Mouse (Mus musculus) neural tube, embryonic 12.5 days (tissue): ENCODE measurements around the gene Dhx37. TPM values are rescaled to one million over a fixed set of nuclear protein-coding genes. Genes with fewer than 3 reads are reported as not detected.

Experiments
- ATAC-seq: fragments of 200-750 bp; cut with Nextera tagmentation; 2 replicates; pipeline ENCODE4 v1.8.0; 2017; ENCODE audit warnings: low read depth, mild to moderate bottlenecking, moderate TSS enrichment, moderate library complexity; ENCODE audit not compliant: low FRiP score
- H3K27ac ChIP-seq: fragments of 300-500 bp; sonication (generic); 2 replicates; pipeline ENCODE4 v1.5.1; 2016
- H3K27me3 ChIP-seq: fragments of 300-500 bp; sonication (generic); replicated peaks from 2 replicates; pipeline ENCODE4 v1.6.1; 2016; ENCODE audit warnings: mild to moderate bottlenecking
- H3K36me3 ChIP-seq: fragments of 300-500 bp; sonication (generic); 2 replicates; pipeline ENCODE4 v1.6.1; 2016; ENCODE audit warnings: mild to moderate bottlenecking
- H3K4me1 ChIP-seq: fragments of 300-500 bp; sonication (generic); 2 replicates; pipeline ENCODE4 v1.6.1; 2016
- H3K4me2 ChIP-seq: fragments of 300-500 bp; sonication (generic); replicated peaks from 2 replicates; pipeline ENCODE4 v1.6.1; 2016; ENCODE audit warnings: mild to moderate bottlenecking
- H3K4me3 ChIP-seq: fragments of 300-500 bp; sonication (generic); 2 replicates; pipeline ENCODE4 v1.5.1; 2016
- H3K9ac ChIP-seq: fragments of 300-500 bp; sonication (generic); 2 replicates; pipeline ENCODE4 v1.6.1; 2016; ENCODE audit warnings: mild to moderate bottlenecking
- H3K9me3 ChIP-seq: fragments of 300-500 bp; sonication (generic); 2 replicates; pipeline ENCODE4 v1.6.1; 2016; ENCODE audit warnings: mild to moderate bottlenecking
- WGBS: fragments of 180-500 bp; shearing (Covaris S2); methylation state at CpG from one replicate; pipeline ENCODE4 v1.1.7; 2016; 5-methylcytosine and 5-hydroxymethylcytosine counted together
- polyA plus RNA-seq: library from polyadenylated mRNA; unstranded; fragments of >200 nt; fragmentation: Nextera tagmentation; extraction: Ambion mirVana; gene quantifications from 2 replicates; pipeline ENCODE4 v1.2.1, GENCODE M21; 2016

Gene Dhx37
- polyA plus RNA-seq, 1 experiment from 2014 or later = 15.6 TPM

GRCm38 (mm10) chr5:125467261-125467660 is 33.3 kb upstream of the Dhx37 start:
- Histone ChIP-seq H3K9me3 (no peaks in the 10 kb centered on the region), H3K9ac (no peak overlapping the region), H3K27me3 (no peaks in the 10 kb centered on the region), H3K4me3 (no peak overlapping the region), H3K27ac (no peak overlapping the region), H3K4me2 (no peak overlapping the region), H3K4me1 (peaks cover 5% of the 10 kb centered on the region; the same call in 1 of the 2 replicates), H3K36me3 (no peaks in the 10 kb centered on the region)
- no peak for ATAC-seq
- 89% methylated on average over 14 of the region's 14 CpGs for WGBS

GRCm38 (mm10) chr5:125466483-125466882 is 32.6 kb upstream of the Dhx37 start:
- no peak overlapping the region for H3K9ac ChIP-seq
- no peak overlapping the region for H3K4me3 ChIP-seq
- no peaks in the 10 kb centered on the region for H3K36me3 ChIP-seq
- H3K9me3 ChIP-seq = no peaks in the 10 kb centered on the region
- H3K4me2 ChIP-seq = peak overlapping the region; percentile 60; the same call in 1 of the 2 replicates
- ATAC-seq = no peak
- H3K27me3 ChIP-seq = no peaks in the 10 kb centered on the region
- 90% methylated on average over 5 of the region's 5 CpGs for WGBS
- no peak overlapping the region for H3K27ac ChIP-seq
- H3K4me1 ChIP-seq = peaks cover 5% of the 10 kb centered on the region; the same call in 1 of the 2 replicates

GRCm38 (mm10) chr5:125465701-125466106 is 31.8 kb upstream of the Dhx37 start:
- Histone ChIP-seq H3K9me3 (no peaks in the 10 kb centered on the region), H3K36me3 (no peaks in the 10 kb centered on the region), H3K4me1 (peaks cover 5% of the 10 kb centered on the region; the same call in 1 of the 2 replicates), H3K9ac (no peak overlapping the region), H3K4me3 (peak overlapping the region; percentile 25), H3K27ac (no peak overlapping the region), H3K27me3 (no peaks in the 10 kb centered on the region), H3K4me2 (peak overlapping the region; percentile 60)
- under 1% methylated on average over 25 of the region's 25 CpGs for WGBS
- ATAC-seq = peak; percentile 98

GRCm38 (mm10) chr5:125465192-125465591 is 31.3 kb upstream of the Dhx37 start:
- peak; percentile 31; the same call in 1 of the 2 replicates for ATAC-seq
- 46% methylated on average over 7 of the region's 7 CpGs for WGBS
- peak overlapping the region; percentile 60 for H3K4me2 ChIP-seq

GRCm38 (mm10) chr5:125461868-125462445 is 28.0 kb upstream of the Dhx37 start:
- H3K4me1 ChIP-seq = peaks cover 5% of the 10 kb centered on the region; the same call in 1 of the 2 replicates
- H3K27me3 ChIP-seq = no peaks in the 10 kb centered on the region
- H3K9ac ChIP-seq = no peak overlapping the region
- no peak overlapping the region for H3K27ac ChIP-seq
- no peaks in the 10 kb centered on the region for H3K36me3 ChIP-seq
- H3K4me3 ChIP-seq = no peak overlapping the region
- WGBS = 58% methylated on average over 10 of the region's 10 CpGs
- H3K9me3 ChIP-seq = no peaks in the 10 kb centered on the region
- H3K4me2 ChIP-seq = no peak overlapping the region
- no peak for ATAC-seq

More at GRCm38 (mm10) chr5:125465192-125465591, 31.3 kb upstream of the Dhx37 start:
- Histone ChIP-seq H3K9ac (no peak overlapping the region), H3K4me1 (peaks cover 5% of the 10 kb centered on the region; the same call in 1 of the 2 replicates), H3K36me3 (no peaks in the 10 kb centered on the region), H3K4me3 (no peak overlapping the region), H3K9me3 (no peaks in the 10 kb centered on the region), H3K27ac (no peak overlapping the region; the same call in 1 of the 2 replicates), H3K27me3 (no peaks in the 10 kb centered on the region)

- no peak for ATAC-seq
- Histone ChIP-seq H3K9me3 (no peaks in the 10 kb centered on the region), H3K9ac (no peak overlapping the region), H3K27me3 (no peaks in the 10 kb centered on the region), H3K27ac (no peak overlapping the region), H3K4me2 (no peak overlapping the region), H3K36me3 (peaks cover 4% of the 10 kb centered on the region; the same call in 1 of the 2 replicates), H3K4me1 (peaks cover 5% of the 10 kb centered on the region; the same call in 1 of the 2 replicates), H3K4me3 (no peak overlapping the region)
- WGBS = 85% methylated on average over 3 of the region's 3 CpGs
Observed at GRCm38 (mm10) chr5:125460574-125460973, 26.7 kb upstream of the Dhx37 start.

GRCm38 (mm10) chr5:125457538-125457937 is 23.6 kb upstream of the Dhx37 start:
- no peak for ATAC-seq
- H3K4me3 ChIP-seq = no peak overlapping the region

GRCm38 (mm10) chr5:125456100-125456499 is 22.2 kb upstream of the Dhx37 start:
- H3K27me3 ChIP-seq = no peaks in the 10 kb centered on the region
- no peak overlapping the region for H3K9ac ChIP-seq
- no peaks in the 10 kb centered on the region for H3K9me3 ChIP-seq
- no peak overlapping the region for H3K4me3 ChIP-seq
- WGBS = 94% methylated on average over 6 of the region's 6 CpGs
- H3K4me2 ChIP-seq = no peak overlapping the region
- H3K4me1 ChIP-seq = no peaks in the 10 kb centered on the region
- ATAC-seq = no peak
- H3K36me3 ChIP-seq = peaks cover 29% of the 10 kb centered on the region
- H3K27ac ChIP-seq = no peak overlapping the region

More at GRCm38 (mm10) chr5:125457538-125457937, 23.6 kb upstream of the Dhx37 start:
- WGBS = 96% methylated on average over 6 of the region's 6 CpGs
- H3K4me2 ChIP-seq = no peak overlapping the region
- H3K9me3 ChIP-seq = no peaks in the 10 kb centered on the region
- no peaks in the 10 kb centered on the region for H3K27me3 ChIP-seq
- H3K27ac ChIP-seq = no peak overlapping the region
- no peaks in the 10 kb centered on the region for H3K4me1 ChIP-seq
- H3K36me3 ChIP-seq = peaks cover 21% of the 10 kb centered on the region
- H3K9ac ChIP-seq = no peak overlapping the region

GRCm38 (mm10) chr5:125452573-125452972 is 18.7 kb upstream of the Dhx37 start:
- Histone ChIP-seq H3K27me3 (no peaks in the 10 kb centered on the region), H3K4me1 (no peaks in the 10 kb centered on the region), H3K4me3 (no peak overlapping the region), H3K9me3 (no peaks in the 10 kb centered on the region), H3K27ac (no peak overlapping the region), H3K36me3 (peaks cover 29% of the 10 kb centered on the region), H3K4me2 (no peak overlapping the region), H3K9ac (no peak overlapping the region)
- WGBS = 93% methylated on average over 9 of the region's 9 CpGs
- no peak for ATAC-seq

- Histone ChIP-seq H3K36me3 (peaks cover 14% of the 10 kb centered on the region), H3K27me3 (no peaks in the 10 kb centered on the region), H3K4me3 (no peak overlapping the region), H3K4me2 (no peak overlapping the region), H3K9me3 (no peaks in the 10 kb centered on the region), H3K9ac (no peak overlapping the region), H3K4me1 (peaks cover 8% of the 10 kb centered on the region; the same call in 1 of the 2 replicates), H3K27ac (no peak overlapping the region)
- no peak for ATAC-seq
- 87% methylated on average over 5 of the region's 5 CpGs for WGBS
Observed at GRCm38 (mm10) chr5:125449306-125449705, 15.4 kb upstream of the Dhx37 start.

- no peak overlapping the region for H3K4me2 ChIP-seq
- H3K9me3 ChIP-seq = no peaks in the 10 kb centered on the region
- no peak for ATAC-seq
- no peak overlapping the region for H3K4me3 ChIP-seq
- 94% methylated on average over 4 of the region's 4 CpGs for WGBS
- peaks cover 13% of the 10 kb centered on the region for H3K36me3 ChIP-seq
- H3K4me1 ChIP-seq = peaks cover 10% of the 10 kb centered on the region; the same call in 1 of the 2 replicates
- no peak overlapping the region for H3K27ac ChIP-seq
- no peak overlapping the region for H3K9ac ChIP-seq
- no peaks in the 10 kb centered on the region for H3K27me3 ChIP-seq
Observed at GRCm38 (mm10) chr5:125448631-125449030, 14.7 kb upstream of the Dhx37 start.

- H3K9ac ChIP-seq = no peak overlapping the region
- no peak for ATAC-seq
- peaks cover 13% of the 10 kb centered on the region for H3K36me3 ChIP-seq
- no peak overlapping the region for H3K4me3 ChIP-seq
- H3K27ac ChIP-seq = no peak overlapping the region
- H3K4me2 ChIP-seq = no peak overlapping the region
- H3K27me3 ChIP-seq = no peaks in the 10 kb centered on the region
- WGBS = 72% methylated on average over 3 of the region's 3 CpGs
- peaks cover 12% of the 10 kb centered on the region; the same call in 1 of the 2 replicates for H3K4me1 ChIP-seq
- no peaks in the 10 kb centered on the region for H3K9me3 ChIP-seq
Observed at GRCm38 (mm10) chr5:125448026-125448425, 14.1 kb upstream of the Dhx37 start.

GRCm38 (mm10) chr5:125446344-125446743 is 12.4 kb upstream of the Dhx37 start:
- no peak for ATAC-seq
- 79% methylated on average over 7 of the region's 7 CpGs for WGBS
- Histone ChIP-seq H3K36me3 (no peaks in the 10 kb centered on the region), H3K9ac (no peak overlapping the region), H3K9me3 (no peaks in the 10 kb centered on the region), H3K4me3 (no peak overlapping the region), H3K27ac (no peak overlapping the region), H3K4me2 (no peak overlapping the region), H3K27me3 (no peaks in the 10 kb centered on the region), H3K4me1 (peaks cover 20% of the 10 kb centered on the region)
